Mouse (Mus musculus) brain, embryonic 14.5 days (tissue): Measurements from ENCODE around the gene Arf3. TPM values are rescaled to one million over a fixed set of nuclear protein-coding genes. Genes with fewer than 3 reads are reported as not detected.

Source experiments
- DNase-seq: peaks from one replicate; pipeline ENCODE4 v3.0.0-alpha.2; 2011; ENCODE audit warnings: low read depth
- CTCF ChIP-seq: fragments of 200-500 bp; IDR thresholded peaks from 2 replicates; pipeline ENCODE4 v1.5.1; 2012; ENCODE audit warnings: inconsistent platforms, mild to moderate bottlenecking, moderate library complexity, borderline replicate concordance; ENCODE audit not compliant: insufficient read depth, insufficient read length; ENCODE audit errors: extremely low read depth
- POLR2A ChIP-seq: fragments of 200-500 bp; IDR thresholded peaks from 2 replicates; pipeline ENCODE4 v1.6.1; 2012; ENCODE audit warnings: mild to moderate bottlenecking, inconsistent platforms, borderline replicate concordance; ENCODE audit not compliant: poor library complexity, insufficient read depth, insufficient read length, severe bottlenecking; ENCODE audit errors: extremely low read depth
- polyA plus RNA-seq: library from polyadenylated mRNA; depleted of rRNA; stranded (reverse); fragments of >200 nt; gene quantifications from 2 replicates; pipeline ENCODE4 v1.2.3, GENCODE M21; 2012

The Arf3 gene
- polyA plus RNA-seq, 1 experiment, result 156 TPM

- DNase-seq, result peak; percentile 78
- TF ChIP-seq POLR2A (no peak), CTCF (peak; percentile 92)
These were observed 36.4 kb upstream of the Arf3 start for GRCm38 (mm10) chr15:98799396-98799795.

GRCm38 (mm10) chr15:98798903-98799302 is 35.9 kb upstream of the Arf3 start:
- no peak for DNase-seq
- TF ChIP-seq CTCF, result no peak
- TF ChIP-seq POLR2A, result no peak

GRCm38 (mm10) chr15:98797835-98798492 is 35.0 kb upstream of the Arf3 start:
- DNase-seq, result peak; percentile 94
- TF ChIP-seq POLR2A (no peak), CTCF (no peak)

GRCm38 (mm10) chr15:98796803-98797595 is 34.0 kb upstream of the Arf3 start:
- no peak for TF ChIP-seq POLR2A
- no peak for TF ChIP-seq CTCF
- DNase-seq, result peak; percentile 78

GRCm38 (mm10) chr15:98793141-98793698 is 30.2 kb upstream of the Arf3 start:
- no peak for DNase-seq
- TF ChIP-seq CTCF (no peak), POLR2A (no peak)

GRCm38 (mm10) chr15:98792233-98793020 is 29.4 kb upstream of the Arf3 start:
- no peak for TF ChIP-seq CTCF
- no peak for TF ChIP-seq POLR2A
- DNase-seq, result peak; percentile 63

- no peak for DNase-seq
- no peak for TF ChIP-seq POLR2A
- TF ChIP-seq CTCF, result no peak
These were observed 28.8 kb upstream of the Arf3 start for GRCm38 (mm10) chr15:98791771-98792170.

- TF ChIP-seq CTCF (no peak), POLR2A (no peak)
- DNase-seq, result no peak
These were observed 28.2 kb upstream of the Arf3 start for GRCm38 (mm10) chr15:98791221-98791620.

GRCm38 (mm10) chr15:98790761-98791160 is 27.7 kb upstream of the Arf3 start:
- no peak for TF ChIP-seq CTCF
- TF ChIP-seq POLR2A, result no peak
- DNase-seq, result no peak

GRCm38 (mm10) chr15:98789661-98790535 is 26.9 kb upstream of the Arf3 start, which contains the start of gene Wnt1:
TSS of gene Wnt1 (plus strand) at chr15:98789857.
- no peak for TF ChIP-seq POLR2A
- TF ChIP-seq CTCF, result peak; percentile 59; the same call in 1 of the 2 replicates
- DNase-seq, result no peak
